In genomic region chr16:74591896-74592295, GRCm38 (mm10) we compare ENCODE assay signal across 20 mouse cellular contexts.
DNase-seq lines count a peak whose midpoint lies in the region; ATAC-seq and TF ChIP-seq lines count a peak whose summit lies in the region.
"Had no signal": no experiment of that assay in that cellular context is flagged by ENCODE, and none has a peak within 500 bp of the region (broad histone marks: within the 10 kb centered on the region; RNA-seq: fewer than 3 reads in every experiment).

No protein-coding gene starts in this region.

- no peak overlapping the region for H3K4me3 ChIP-seq in intestine, embryonic 15.5 days (replicated peaks)
- H3K4me3 ChIP-seq in intestine, postnatal 0 days (ENCODE audit: low read depth, low read length), result no peak overlapping the region
- no peak overlapping the region for H3K4me3 ChIP-seq in intestine, embryonic 16.5 days (ENCODE audit: low read length)
- H3K4me3 ChIP-seq in lung, adult 2 months (replicated peaks; ENCODE audit: extremely low read depth, low read depth, low read length), result no peak overlapping the region
- H3K4me3 ChIP-seq: embryonic facial prominence, embryonic 12.5 days; forebrain, embryonic 13.5 days; forebrain, embryonic 15.5 days had no signal

- peak; percentile 18 for DNase-seq in embryo, embryonic 10.5 days (ENCODE audit: low spot score)
- DNase-seq in embryo, embryonic 11 days, result no peak
- DNase-seq in lung, adult 2 months, result no peak
- DNase-seq: adrenal gland, adult 8-10 months; adrenal gland, postnatal 14 days; adrenal gland, postnatal 36 days; cerebellum, adult 11-12 months; cerebellum, adult 2 months; cerebellum, adult 9-10 months; cerebellum, postnatal 10 days; cerebellum, postnatal 25 days; forebrain, postnatal 0 days had no signal

- ATAC-seq in intestine, embryonic 15.5 days, result 0 out of 2 replicates have a peak, but pooled peaks have one; percentile 61
- no peak for ATAC-seq in intestine, postnatal 0 days
- peak; percentile 60; the same call in 1 of the 2 replicates for ATAC-seq in intestine, embryonic 16.5 days
- ATAC-seq: activated CD4-positive, CD25-positive, alpha-beta regulatory T cell, adult 4 months; forebrain, embryonic 13.5 days; forebrain, embryonic 15.5 days; forebrain, postnatal 0 days; Patski had no signal

- H3K27ac ChIP-seq in intestine, embryonic 15.5 days, result no peak overlapping the region
- no peak overlapping the region for H3K27ac ChIP-seq in intestine, postnatal 0 days (ENCODE audit: low read depth, low read length)
- H3K27ac ChIP-seq in intestine, embryonic 16.5 days (ENCODE audit: low read length), result no peak overlapping the region
- H3K27ac ChIP-seq: embryonic facial prominence, embryonic 12.5 days; forebrain, embryonic 13.5 days; forebrain, embryonic 15.5 days had no signal

- no peaks in the 10 kb centered on the region for H3K4me1 ChIP-seq in intestine, embryonic 15.5 days (replicated peaks)
- H3K4me1 ChIP-seq in intestine, postnatal 0 days (replicated peaks; ENCODE audit: control insufficient read depth, insufficient read depth, low read length), result no peaks in the 10 kb centered on the region
- H3K4me1 ChIP-seq in intestine, embryonic 16.5 days (ENCODE audit: control insufficient read depth, insufficient read depth, low read length), result no peaks in the 10 kb centered on the region
- no peaks in the 10 kb centered on the region for H3K4me1 ChIP-seq in lung, adult 2 months (ENCODE audit: control insufficient read depth, insufficient read depth, low read length)
- H3K4me1 ChIP-seq: embryonic facial prominence, embryonic 12.5 days; forebrain, embryonic 13.5 days; forebrain, embryonic 15.5 days had no signal

- no peak overlapping the region for H3K9ac ChIP-seq in intestine, embryonic 15.5 days
- no peak overlapping the region for H3K9ac ChIP-seq in intestine, postnatal 0 days (ENCODE audit: low read depth, low read length)
- no peak overlapping the region for H3K9ac ChIP-seq in intestine, embryonic 16.5 days (ENCODE audit: low read depth, low read length)
- H3K9ac ChIP-seq: embryonic facial prominence, embryonic 12.5 days; forebrain, embryonic 13.5 days; forebrain, embryonic 15.5 days; forebrain, postnatal 0 days had no signal

- no peak for TF ChIP-seq POLR2A in lung, adult 2 months (IDR thresholded peaks at IDR 0.05; ENCODE audit: borderline replicate concordance, extremely low read depth, low read depth, low read length)

- H3K36me3 ChIP-seq in intestine, embryonic 15.5 days, result no peaks in the 10 kb centered on the region
- no peaks in the 10 kb centered on the region for H3K36me3 ChIP-seq in intestine, postnatal 0 days (ENCODE audit: control insufficient read depth, insufficient read depth)
- no peaks in the 10 kb centered on the region for H3K36me3 ChIP-seq in intestine, embryonic 16.5 days (ENCODE audit: control insufficient read depth, insufficient read depth, low read length)
- H3K36me3 ChIP-seq: embryonic facial prominence, embryonic 12.5 days; forebrain, embryonic 15.5 days had no signal

- no peaks in the 10 kb centered on the region for H3K27me3 ChIP-seq in intestine, embryonic 15.5 days (replicated peaks)
- no peaks in the 10 kb centered on the region for H3K27me3 ChIP-seq in intestine, postnatal 0 days (replicated peaks; ENCODE audit: control insufficient read depth, insufficient read depth, low read length)
- no peaks in the 10 kb centered on the region for H3K27me3 ChIP-seq in intestine, embryonic 16.5 days (replicated peaks; ENCODE audit: control insufficient read depth, insufficient read depth, low read length)
- H3K27me3 ChIP-seq: embryonic facial prominence, embryonic 12.5 days; forebrain, embryonic 13.5 days; forebrain, embryonic 15.5 days; Patski had no signal

- TF ChIP-seq CTCF in intestine, postnatal 0 days (IDR thresholded peaks at IDR 0.05; ENCODE audit: low read depth), result no peak
- no peak for TF ChIP-seq CTCF in lung, adult 2 months (IDR thresholded peaks at IDR 0.05; ENCODE audit: insufficient read depth, low read length)

- no peak overlapping the region for H3K4me2 ChIP-seq in intestine, embryonic 15.5 days (replicated peaks)
- H3K4me2 ChIP-seq in intestine, postnatal 0 days (replicated peaks; ENCODE audit: low read depth), result no peak overlapping the region
- H3K4me2 ChIP-seq in intestine, embryonic 16.5 days (ENCODE audit: low read depth, low read length), result no peak overlapping the region
- H3K4me2 ChIP-seq: embryonic facial prominence, embryonic 12.5 days; forebrain, embryonic 13.5 days; forebrain, embryonic 15.5 days had no signal

- H3K9me3 ChIP-seq in intestine, embryonic 15.5 days, result no peaks in the 10 kb centered on the region
- no peaks in the 10 kb centered on the region for H3K9me3 ChIP-seq in intestine, postnatal 0 days (ENCODE audit: control insufficient read depth)
- H3K9me3 ChIP-seq in intestine, embryonic 16.5 days (ENCODE audit: control insufficient read depth, low read length), result no peaks in the 10 kb centered on the region
- H3K9me3 ChIP-seq: embryonic facial prominence, embryonic 12.5 days; forebrain, embryonic 13.5 days; forebrain, embryonic 15.5 days had no signal

- WGBS in intestine, embryonic 15.5 days, result 67% methylated on average over 4 of the region's 4 CpGs
- WGBS in intestine, postnatal 0 days, result 54% methylated on average over 4 of the region's 4 CpGs
- WGBS in intestine, embryonic 16.5 days, result 68% methylated on average over 4 of the region's 4 CpGs
- WGBS in lung, adult 2 months, result 90% methylated on average over 4 of the region's 4 CpGs
